Mouse (Mus musculus): Measurements from ENCODE around the gene Cldn13.

- TF ChIP-seq CTCF (IDR thresholded peaks at IDR 0.05; ENCODE audit: low read depth), result no peak
- no peak for TF ChIP-seq EP300 (IDR thresholded peaks at IDR 0.05; ENCODE audit: low read depth)
Observed at GRCm38 (mm10) chr5:134948085-134948439, 32.7 kb upstream of the Cldn13 start.

All from liver, postnatal 0 days (tissue).